Mouse (Mus musculus) brain, embryonic 18.5 days (tissue): Measurements from ENCODE around the gene Ncbp1.

Experiments used
- DNase-seq: peaks from one replicate; pipeline ENCODE4 v3.0.0-alpha.2; 2012; ENCODE audit warnings: low read depth, low spot score

Gene Ncbp1

GRCm38 (mm10) chr4:46138287-46139222 is at the start of gene Ncbp1, which contains the start of gene Tstd2:
Gene Ncbp1 (plus strand): TSS chr4:46138613.
Gene Tstd2 (minus strand): TSS chr4:46138694.
- peak; percentile 81 for DNase-seq

- no peak for DNase-seq
These were observed 48.8 kb upstream of the Ncbp1 start for GRCm38 (mm10) chr4:46089524-46090125.

- no peak for DNase-seq
These were observed 45.9 kb upstream of the Ncbp1 start for GRCm38 (mm10) chr4:46092429-46093076.

DNA sequence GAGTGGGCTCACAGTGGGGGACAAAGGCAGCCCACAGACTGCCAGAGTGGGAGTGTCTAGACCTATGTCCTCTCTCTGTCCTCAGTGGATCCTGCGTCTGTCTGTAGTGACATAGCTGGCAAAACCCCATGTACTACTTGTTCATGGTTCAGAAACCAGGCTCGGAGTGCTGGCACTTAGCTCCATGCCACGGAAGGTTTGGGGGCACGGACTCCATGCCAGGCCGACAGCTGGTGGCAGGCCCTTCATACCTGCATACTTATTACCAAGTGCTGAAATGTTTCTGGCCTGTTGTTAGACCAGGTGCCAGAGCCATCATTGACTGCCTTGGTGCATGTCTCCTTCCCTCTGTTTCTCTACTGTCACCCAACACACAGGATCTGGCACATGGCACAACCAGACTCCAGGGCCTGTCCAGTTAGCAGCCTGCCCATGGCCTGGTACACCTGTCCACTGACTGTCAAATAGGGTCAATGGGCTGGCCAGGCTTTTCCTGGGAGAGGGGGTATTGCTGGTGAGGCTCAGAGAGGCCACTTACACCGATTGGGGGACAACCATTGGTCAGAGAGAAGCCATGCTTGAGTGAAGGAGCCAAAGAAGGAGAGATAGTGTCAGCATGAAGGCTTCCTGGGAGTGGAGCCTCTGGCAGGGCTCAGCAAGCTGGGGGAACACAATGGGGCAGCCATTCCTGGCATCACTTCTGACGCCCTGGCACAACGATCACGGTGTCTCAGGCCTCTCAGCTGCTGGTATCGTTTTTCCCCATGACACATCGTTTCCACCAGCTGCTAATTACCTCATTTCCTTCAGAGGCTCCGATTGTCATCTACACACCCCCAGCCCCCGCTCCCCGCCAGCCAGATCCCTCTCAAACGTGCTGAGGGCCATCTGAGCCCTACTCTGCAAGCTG is 43.2 kb upstream of the Ncbp1 start:
- DNase-seq: no peak

GRCm38 (mm10) chr4:46095826-46096159 is 42.6 kb upstream of the Ncbp1 start:
- DNase-seq: no peak

- DNase-seq: no peak
These were observed 41.9 kb upstream of the Ncbp1 start for GRCm38 (mm10) chr4:46096546-46096945.

DNA sequence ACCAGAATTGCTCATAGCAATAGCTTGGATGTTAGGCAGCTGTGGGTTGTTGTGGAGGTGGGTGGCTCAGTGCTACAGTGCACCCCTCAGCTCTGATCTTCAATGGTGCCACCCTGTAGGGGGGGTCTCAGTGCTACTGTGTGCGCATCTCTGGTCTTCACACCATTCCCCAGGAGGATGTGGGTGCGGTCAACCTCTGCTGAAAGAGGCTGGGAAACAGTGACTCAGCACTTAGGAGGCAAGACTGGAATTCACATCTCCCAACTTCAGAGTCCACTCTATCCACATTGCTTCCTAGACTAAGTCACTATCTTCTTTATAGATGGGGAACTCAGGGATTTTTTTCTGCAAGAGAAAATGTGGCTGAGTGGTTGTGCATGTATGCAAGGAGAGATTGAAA is 40.8 kb upstream of the Ncbp1 start:
- DNase-seq: no peak

- no peak for DNase-seq
These were observed 39.3 kb upstream of the Ncbp1 start for GRCm38 (mm10) chr4:46099132-46099531.

- no peak for DNase-seq
These were observed 37.9 kb upstream of the Ncbp1 start for GRCm38 (mm10) chr4:46100539-46100938.

GRCm38 (mm10) chr4:46101211-46101711 is 37.2 kb upstream of the Ncbp1 start:
- no peak for DNase-seq

- no peak for DNase-seq
These were observed 36.2 kb upstream of the Ncbp1 start for GRCm38 (mm10) chr4:46102078-46102769.

DNA sequence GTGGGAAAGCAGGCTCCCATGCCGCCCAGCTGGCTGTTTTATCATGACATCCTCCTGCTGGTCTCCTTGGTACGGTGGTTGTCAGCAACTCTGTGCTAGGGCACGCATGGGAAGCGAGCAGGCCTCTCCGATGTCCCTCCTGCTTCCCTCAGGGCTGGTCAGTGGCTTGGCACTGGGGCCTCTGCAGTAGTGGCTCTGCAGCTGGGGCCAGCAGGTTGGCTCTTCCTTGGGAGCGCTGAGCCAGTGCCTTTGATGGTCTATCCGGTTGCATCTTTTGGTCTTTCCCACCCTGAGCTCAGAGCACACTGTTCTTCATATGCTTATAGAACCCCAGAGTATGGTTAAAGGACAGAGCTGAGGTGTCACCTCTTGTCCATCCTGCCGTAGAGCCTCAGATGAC is 28.3 kb upstream of the Ncbp1 start:
- no peak for DNase-seq

DNA sequence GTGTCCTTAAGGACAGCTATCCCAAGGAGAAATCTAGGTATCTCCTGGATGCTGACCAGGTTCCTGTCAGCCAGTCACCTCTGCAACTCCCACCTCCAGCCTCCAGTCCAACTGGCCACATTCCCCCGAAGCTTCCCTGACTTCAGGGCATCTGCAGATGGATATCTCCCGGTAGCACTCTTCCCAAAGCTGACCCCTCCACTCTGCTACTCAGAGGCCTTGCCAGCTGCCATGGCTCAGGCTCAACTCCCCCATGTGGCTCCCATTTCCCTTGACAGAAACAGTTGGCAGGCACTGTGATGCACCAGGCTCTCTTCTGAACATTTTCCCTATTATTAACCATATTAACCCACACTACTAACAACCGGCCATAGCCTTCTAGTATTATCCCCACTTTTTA is 27.1 kb upstream of the Ncbp1 start:
- no peak for DNase-seq

- DNase-seq: no peak
These were observed 23.1 kb upstream of the Ncbp1 start for GRCm38 (mm10) chr4:46115308-46115707.

GRCm38 (mm10) chr4:46116544-46117175 is 21.8 kb upstream of the Ncbp1 start:
- DNase-seq: no peak

- DNase-seq: no peak
These were observed 20.9 kb upstream of the Ncbp1 start for GRCm38 (mm10) chr4:46117536-46117935.

- no peak for DNase-seq
These were observed 18.8 kb upstream of the Ncbp1 start for GRCm38 (mm10) chr4:46119514-46120094.

- DNase-seq: no peak
These were observed 17.6 kb upstream of the Ncbp1 start for GRCm38 (mm10) chr4:46120767-46121166.

- DNase-seq: no peak
These were observed 15.1 kb upstream of the Ncbp1 start for GRCm38 (mm10) chr4:46123358-46123757.

GRCm38 (mm10) chr4:46126541-46126940 is 11.9 kb upstream of the Ncbp1 start:
- DNase-seq: peak; percentile 34
